ENCODE assay signal across 19 mouse cellular contexts in genomic region chr10:69883935-69884680, GRCm38 (mm10).
DNase-seq lines count a peak whose midpoint lies in the region; ATAC-seq lines count a peak whose summit lies in the region.
"Had no signal": no experiment of that assay in that cellular context is flagged by ENCODE, and none has a peak within 500 bp of the region (broad histone marks: within the 10 kb centered on the region; RNA-seq: fewer than 3 reads in every experiment).

No protein-coding gene starts in this region.

- no peak overlapping the region for H3K9ac ChIP-seq in liver, embryonic 15.5 days
- H3K9ac ChIP-seq: embryonic facial prominence, embryonic 13.5 days; forebrain, embryonic 12.5 days; hindbrain, embryonic 12.5 days had no signal

- intact Hi-C loops in left cerebral cortex, postnatal 36 days (cut with DNase I): no loop called here

- H3K27me3 ChIP-seq in liver, embryonic 15.5 days: no peaks in the 10 kb centered on the region
- H3K27me3 ChIP-seq in megakaryocyte, embryonic 14.5 days (replicated peaks): no peaks in the 10 kb centered on the region
- no peaks in the 10 kb centered on the region for H3K27me3 ChIP-seq in midbrain, embryonic 10.5 days (ENCODE audit: low read depth, poor library complexity, severe bottlenecking)
- H3K27me3 ChIP-seq: embryonic facial prominence, embryonic 13.5 days; forebrain, embryonic 12.5 days; hindbrain, embryonic 12.5 days had no signal

- H3K9me3 ChIP-seq in liver, embryonic 15.5 days (replicated peaks): no peaks in the 10 kb centered on the region
- peaks cover 51% of the 10 kb centered on the region for H3K9me3 ChIP-seq in megakaryocyte, embryonic 14.5 days
- H3K9me3 ChIP-seq in midbrain, embryonic 10.5 days (replicated peaks): no peaks in the 10 kb centered on the region
- H3K9me3 ChIP-seq: embryonic facial prominence, embryonic 13.5 days; forebrain, embryonic 12.5 days; hindbrain, embryonic 12.5 days had no signal

- DNase-seq in liver: no peak
- no peak for DNase-seq in left cerebral cortex, postnatal 36 days (ENCODE audit: low spot score in 2 of 2)
- no peak for DNase-seq in midbrain, embryonic 10.5 days (ENCODE audit: low spot score)
- DNase-seq: adrenal gland, adult 8-10 months; adrenal gland, postnatal 36 days; cerebellum, adult 11 months; cerebellum, adult 8-10 months; cerebellum, postnatal 14 days; gastrocnemius, postnatal 10 days; heart, postnatal 10 days; heart, postnatal 4 days had no signal

- peaks cover 11% of the 10 kb centered on the region for H3K4me1 ChIP-seq in liver, embryonic 15.5 days (replicated peaks)
- no peaks in the 10 kb centered on the region for H3K4me1 ChIP-seq in megakaryocyte, embryonic 14.5 days
- 0 out of 2 replicates have a peak, but pooled peaks cover 3% of the 10 kb centered on the region for H3K4me1 ChIP-seq in midbrain, embryonic 10.5 days
- H3K4me1 ChIP-seq: embryonic facial prominence, embryonic 13.5 days had no signal

- H3K4me3 ChIP-seq in liver, embryonic 15.5 days (replicated peaks): no peak overlapping the region
- peak overlapping the region; percentile 33 for H3K4me3 ChIP-seq in megakaryocyte, embryonic 14.5 days (replicated peaks)
- no peak overlapping the region for H3K4me3 ChIP-seq in midbrain, embryonic 10.5 days
- H3K4me3 ChIP-seq: embryonic facial prominence, embryonic 13.5 days; forebrain, embryonic 12.5 days; hindbrain, embryonic 12.5 days had no signal

- H3K36me3 ChIP-seq in liver, embryonic 15.5 days (replicated peaks): no peaks in the 10 kb centered on the region
- peaks cover 3% of the 10 kb centered on the region for H3K36me3 ChIP-seq in megakaryocyte, embryonic 14.5 days (replicated peaks; ENCODE audit: low read length)
- H3K36me3 ChIP-seq in midbrain, embryonic 10.5 days: peaks cover 30% of the 10 kb centered on the region

- ATAC-seq in liver, embryonic 15.5 days (ENCODE audit: insufficient read depth): peak; percentile 74
- ATAC-seq in common myeloid progenitor, adult 5-6 weeks (replicated peaks; ENCODE audit: low read depth, poor library complexity, severe bottlenecking): peak; percentile 37; the same call in 1 of the 2 replicates
- ATAC-seq: forebrain, embryonic 16.5 days; hindbrain, embryonic 16.5 days had no signal

- 54% methylated on average over 4 of the region's 4 CpGs for WGBS in liver, embryonic 15.5 days (ENCODE audit: insufficient replicate concordance)
- WGBS in midbrain, embryonic 10.5 days: 97% methylated on average over 4 of the region's 4 CpGs

- H3K27ac ChIP-seq in liver, embryonic 15.5 days (replicated peaks): no peak overlapping the region
- no peak overlapping the region for H3K27ac ChIP-seq in midbrain, embryonic 10.5 days (replicated peaks)
- H3K27ac ChIP-seq: embryonic facial prominence, embryonic 13.5 days; forebrain, embryonic 12.5 days; hindbrain, embryonic 12.5 days had no signal

- no peak overlapping the region for H3K4me2 ChIP-seq in liver, embryonic 15.5 days
- H3K4me2 ChIP-seq: embryonic facial prominence, embryonic 13.5 days; forebrain, embryonic 12.5 days; hindbrain, embryonic 12.5 days had no signal
